Mouse (Mus musculus): Measurements from ENCODE around the gene Ier3.

GRCm38 (mm10) chr17:35790933-35791332, 30.6 kb upstream of the Ier3 start:
- no peak for TF ChIP-seq CTCF (IDR thresholded peaks at IDR 0.05; ENCODE audit: extremely low read depth, insufficient read depth, insufficient read length, insufficient replicate concordance)
- no peak for TF ChIP-seq POLR2A (IDR thresholded peaks at IDR 0.05; ENCODE audit: low read depth, low read length)

Measured in spleen, adult 2 months (tissue).